Mouse (Mus musculus) heart, embryonic 12.5 days (tissue): ENCODE measurements around the gene Ewsr1. TPM values are rescaled to one million over a fixed set of nuclear protein-coding genes. Genes with fewer than 3 reads are reported as not detected.

Experiments
- ATAC-seq: fragments of 200-750 bp; cut with Nextera tagmentation; 2 replicates; pipeline ENCODE4 v1.8.0; 2017; ENCODE audit warnings: moderate TSS enrichment, moderate library complexity; ENCODE audit not compliant: insufficient number of reproducible peaks, low FRiP score
- H3K27ac ChIP-seq: fragments of 300-500 bp; sonication (generic); 2 replicates; pipeline ENCODE4 v1.5.1; 2016; ENCODE audit warnings: mild to moderate bottlenecking, moderate library complexity; ENCODE audit not compliant: poor library complexity, severe bottlenecking
- H3K27me3 ChIP-seq: fragments of 300-500 bp; sonication (generic); replicated peaks from 2 replicates; pipeline ENCODE4 v1.6.1; 2016; ENCODE audit warnings: mild to moderate bottlenecking, moderate library complexity
- H3K36me3 ChIP-seq: fragments of 300-500 bp; sonication (generic); 2 replicates; pipeline ENCODE4 v1.6.1; 2016; ENCODE audit warnings: mild to moderate bottlenecking, moderate library complexity
- H3K4me1 ChIP-seq: fragments of 300-500 bp; sonication (generic); replicated peaks from 2 replicates; pipeline ENCODE4 v1.6.1; 2016; ENCODE audit warnings: mild to moderate bottlenecking
- H3K4me2 ChIP-seq: fragments of 300-500 bp; sonication (generic); 2 replicates; pipeline ENCODE4 v1.6.1; 2016; ENCODE audit warnings: mild to moderate bottlenecking, moderate library complexity
- H3K4me3 ChIP-seq: fragments of 300-500 bp; sonication (generic); 2 replicates; pipeline ENCODE4 v1.5.1; 2016; ENCODE audit warnings: mild to moderate bottlenecking
- H3K9ac ChIP-seq: fragments of 300-500 bp; sonication (generic); 2 replicates; pipeline ENCODE4 v1.6.1; 2016; ENCODE audit warnings: mild to moderate bottlenecking, moderate library complexity
- H3K9me3 ChIP-seq: fragments of 300-500 bp; sonication (generic); replicated peaks from 2 replicates; pipeline ENCODE4 v1.6.1; 2016; ENCODE audit warnings: mild to moderate bottlenecking, moderate library complexity
- WGBS: fragments of 180-500 bp; shearing (Covaris S2); methylation state at CpG from one replicate; pipeline ENCODE4 v1.1.7; 2016; 5-methylcytosine and 5-hydroxymethylcytosine counted together
- polyA plus RNA-seq: library from polyadenylated mRNA; unstranded; fragments of >200 nt; fragmentation: Nextera tagmentation; extraction: Ambion mirVana; gene quantifications from 2 replicates; pipeline ENCODE4 v1.2.1, GENCODE M21; 2016

The Ewsr1 gene
- polyA plus RNA-seq, 1 experiment from 2014 or later, result 475 TPM

DNA sequence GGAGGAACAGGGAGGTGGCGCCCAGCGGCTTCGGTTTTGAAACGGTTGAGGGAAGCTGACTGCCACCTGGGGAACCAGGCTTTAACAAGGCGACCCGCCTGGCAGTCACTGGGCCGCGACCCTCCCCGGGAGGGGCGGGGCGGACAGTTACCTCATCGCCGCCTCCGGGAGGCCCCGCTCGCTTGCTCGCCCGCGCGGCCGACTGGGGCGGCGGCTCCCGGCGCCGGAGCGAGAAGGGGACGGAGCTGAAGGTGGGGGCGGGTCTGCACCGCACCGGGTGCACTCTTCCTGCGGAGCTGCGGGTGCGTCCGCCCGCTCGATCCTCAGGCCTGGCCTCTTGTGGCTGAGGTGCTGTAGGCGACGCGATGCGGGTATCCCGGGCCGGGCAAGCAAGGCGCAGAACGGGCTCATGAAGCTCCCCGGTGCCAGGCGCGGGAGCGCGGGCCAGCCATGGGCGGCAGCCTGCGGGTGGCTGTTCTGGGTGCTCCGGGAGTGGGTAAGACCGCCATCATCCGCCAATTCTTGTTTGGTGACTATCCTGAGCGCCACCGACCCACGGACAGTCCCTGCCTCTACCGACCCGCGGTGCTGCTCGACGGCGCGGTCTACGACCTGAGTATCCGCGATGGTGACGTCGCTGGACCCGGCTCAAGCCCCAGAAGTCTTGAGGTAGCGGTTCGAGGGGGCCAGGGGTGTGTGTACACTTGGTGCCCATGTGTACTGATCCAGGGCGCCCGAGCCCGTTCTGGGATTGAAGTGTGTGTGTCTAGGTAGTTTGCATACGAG, 41.0 kb downstream of the Ewsr1 start, which contains the start of gene Rasl10a:
TSS of gene Rasl10a (plus strand) at position 273 of the 786 bp plus-strand sequence.
- H3K4me2 ChIP-seq, result peak within 1 kb of the TSS; percentile 90
- ATAC-seq, result no peak
- H3K36me3 ChIP-seq, result 0 out of 2 replicates have a peak, but pooled peaks cover 8% of the 10 kb centered on the region
- peaks cover 79% of the 10 kb centered on the region for H3K27me3 ChIP-seq
- H3K9me3 ChIP-seq, result no peaks in the 10 kb centered on the region
- H3K27ac ChIP-seq, result no peak within 1 kb of the TSS
- H3K4me1 ChIP-seq, result peaks cover 51% of the 10 kb centered on the region
- 1% methylated on average over 75 of the region's 77 CpGs for WGBS
- H3K9ac ChIP-seq, result peak within 1 kb of the TSS; percentile 69
- H3K4me3 ChIP-seq, result peak within 1 kb of the TSS; percentile 54

- no peak for ATAC-seq
- WGBS, result 20% methylated on average over 8 of the region's 8 CpGs
- Histone ChIP-seq H3K4me3 (peak overlapping the region; percentile 54), H3K9me3 (no peaks in the 10 kb centered on the region), H3K4me1 (peaks cover 45% of the 10 kb centered on the region), H3K27ac (no peak overlapping the region), H3K4me2 (peak overlapping the region; percentile 90), H3K9ac (peak overlapping the region; percentile 69), H3K27me3 (peaks cover 74% of the 10 kb centered on the region), H3K36me3 (0 out of 2 replicates have a peak, but pooled peaks cover 8% of the 10 kb centered on the region)
Observed at GRCm38 (mm10) chr11:5057541-5057855, 41.6 kb downstream of the Ewsr1 start.

DNA sequence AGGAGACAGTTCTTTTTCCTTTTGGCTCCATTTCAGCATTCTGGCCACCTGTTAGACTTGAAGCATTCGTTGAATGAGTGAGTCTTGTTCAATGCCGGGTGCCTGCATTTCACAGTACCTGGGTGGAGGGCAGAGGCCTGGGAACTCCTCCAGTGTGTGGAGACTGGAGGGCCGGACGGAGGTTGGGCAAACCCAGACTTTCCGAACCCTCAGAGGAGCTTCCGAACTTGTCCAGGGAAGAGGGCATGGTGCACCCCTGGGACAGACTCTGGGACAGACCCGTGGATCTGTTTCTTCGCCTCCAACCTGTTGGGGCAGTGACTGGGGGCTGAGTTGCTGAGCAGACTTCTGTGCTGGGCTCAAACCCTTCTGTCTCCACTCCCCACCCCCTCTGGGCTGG, 42.0 kb downstream of the Ewsr1 start:
- peaks cover 41% of the 10 kb centered on the region for H3K4me1 ChIP-seq
- WGBS, result 62% methylated on average over 8 of the region's 8 CpGs
- no peaks in the 10 kb centered on the region for H3K9me3 ChIP-seq
- no peak overlapping the region for H3K4me3 ChIP-seq
- 0 out of 2 replicates have a peak, but pooled peaks cover 8% of the 10 kb centered on the region for H3K36me3 ChIP-seq
- no peak overlapping the region for H3K9ac ChIP-seq
- no peak for ATAC-seq
- no peak overlapping the region for H3K4me2 ChIP-seq
- H3K27me3 ChIP-seq, result peaks cover 70% of the 10 kb centered on the region
- H3K27ac ChIP-seq, result no peak overlapping the region

- peaks cover 64% of the 10 kb centered on the region for H3K27me3 ChIP-seq
Observed at GRCm38 (mm10) chr11:5055945-5056938, 42.8 kb downstream of the Ewsr1 start.

DNA sequence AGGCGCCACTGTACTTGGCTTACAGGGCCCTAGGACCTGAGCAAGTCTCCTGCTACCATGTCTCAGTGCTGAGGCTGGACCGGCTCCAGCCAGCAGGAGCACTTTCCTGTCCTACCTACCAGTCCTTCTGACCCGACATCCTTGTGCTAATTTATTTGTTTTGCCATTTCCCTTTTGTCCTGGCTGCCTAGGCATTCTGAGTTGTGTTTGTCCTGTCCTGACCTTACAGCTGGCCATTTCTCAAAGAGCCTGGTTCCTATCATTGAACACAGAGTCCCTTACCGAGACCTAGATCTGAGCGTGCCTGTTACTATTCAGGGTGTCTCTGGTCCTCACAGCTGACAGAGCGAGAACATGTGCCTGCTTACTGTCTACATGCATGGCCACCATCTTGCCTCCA, 44.2 kb downstream of the Ewsr1 start:
- no peak for ATAC-seq
- Histone ChIP-seq H3K9me3 (no peaks in the 10 kb centered on the region), H3K4me2 (no peak overlapping the region), H3K4me1 (peaks cover 27% of the 10 kb centered on the region), H3K9ac (no peak overlapping the region), H3K36me3 (no peaks in the 10 kb centered on the region), H3K4me3 (no peak overlapping the region), H3K27me3 (peaks cover 50% of the 10 kb centered on the region), H3K27ac (no peak overlapping the region)
- 47% methylated on average over 6 of the region's 6 CpGs for WGBS

More at GRCm38 (mm10) chr11:5055945-5056938, 42.8 kb downstream of the Ewsr1 start:
- no peak for ATAC-seq
- no peak overlapping the region for H3K4me2 ChIP-seq
- H3K9me3 ChIP-seq, result no peaks in the 10 kb centered on the region
- H3K4me3 ChIP-seq, result no peak overlapping the region
- no peak overlapping the region for H3K27ac ChIP-seq
- H3K9ac ChIP-seq, result no peak overlapping the region
- peaks cover 33% of the 10 kb centered on the region for H3K4me1 ChIP-seq
- WGBS, result 44% methylated on average over 23 of the region's 23 CpGs
- H3K36me3 ChIP-seq, result 0 out of 2 replicates have a peak, but pooled peaks cover 8% of the 10 kb centered on the region

GRCm38 (mm10) chr11:5054151-5054550, 44.9 kb downstream of the Ewsr1 start:
- WGBS, result 83% methylated on average over 14 of the region's 14 CpGs
- Histone ChIP-seq H3K4me2 (no peak overlapping the region), H3K4me3 (no peak overlapping the region), H3K36me3 (no peaks in the 10 kb centered on the region), H3K4me1 (peaks cover 20% of the 10 kb centered on the region), H3K27ac (no peak overlapping the region), H3K9ac (no peak overlapping the region), H3K9me3 (no peaks in the 10 kb centered on the region), H3K27me3 (peaks cover 43% of the 10 kb centered on the region)
- no peak for ATAC-seq

DNA sequence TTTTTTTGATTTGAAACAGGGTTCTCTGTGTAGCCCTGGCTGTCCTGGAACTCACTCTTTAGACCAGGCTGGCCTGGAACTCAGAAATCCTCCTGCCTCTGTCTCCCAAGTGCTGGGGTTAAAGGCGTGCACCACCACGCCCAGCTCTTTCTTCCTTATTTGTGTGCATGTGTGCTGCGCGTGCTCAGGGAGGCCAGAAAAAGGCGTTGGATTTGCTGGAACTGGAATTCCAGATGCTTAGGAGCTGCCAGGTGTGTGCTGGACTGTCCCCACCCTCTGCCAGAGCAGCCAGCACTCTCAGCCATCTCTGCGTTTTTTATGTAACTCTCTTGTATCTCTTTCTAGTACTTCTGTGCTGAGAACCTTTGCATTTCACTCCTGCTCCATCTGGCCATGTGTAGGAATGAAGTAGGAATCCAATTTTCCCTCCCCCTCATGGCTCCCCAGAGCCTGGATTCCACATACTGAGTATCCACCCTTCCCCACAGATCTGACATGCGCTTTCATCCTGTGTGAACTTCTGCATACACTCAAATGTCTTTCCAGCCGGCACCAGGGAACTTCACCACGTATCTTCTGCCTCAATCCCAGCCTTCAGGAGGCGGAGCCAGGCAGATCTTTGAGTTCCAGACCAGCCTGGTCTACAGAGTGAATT, 46.7 kb downstream of the Ewsr1 start:
- no peak for ATAC-seq
- peaks cover 6% of the 10 kb centered on the region; the same call in 1 of the 2 replicates for H3K4me1 ChIP-seq
- H3K27me3 ChIP-seq, result peaks cover 25% of the 10 kb centered on the region
- H3K27ac ChIP-seq, result no peak overlapping the region
- no peak overlapping the region for H3K4me3 ChIP-seq
- 64% methylated on average over 10 of the region's 10 CpGs for WGBS
- H3K9ac ChIP-seq, result no peak overlapping the region
- H3K36me3 ChIP-seq, result no peaks in the 10 kb centered on the region
- H3K9me3 ChIP-seq, result no peaks in the 10 kb centered on the region
- H3K4me2 ChIP-seq, result no peak overlapping the region

GRCm38 (mm10) chr11:5051629-5052028, 47.4 kb downstream of the Ewsr1 start:
- H3K4me1 ChIP-seq, result peaks cover 6% of the 10 kb centered on the region; the same call in 1 of the 2 replicates
- 79% methylated on average over 10 of the region's 10 CpGs for WGBS
- no peak for ATAC-seq
- H3K27me3 ChIP-seq, result peaks cover 18% of the 10 kb centered on the region
- H3K36me3 ChIP-seq, result no peaks in the 10 kb centered on the region
- no peaks in the 10 kb centered on the region for H3K9me3 ChIP-seq
- no peak overlapping the region for H3K4me2 ChIP-seq
- no peak overlapping the region for H3K4me3 ChIP-seq
- no peak overlapping the region for H3K9ac ChIP-seq
- no peak overlapping the region for H3K27ac ChIP-seq

DNA sequence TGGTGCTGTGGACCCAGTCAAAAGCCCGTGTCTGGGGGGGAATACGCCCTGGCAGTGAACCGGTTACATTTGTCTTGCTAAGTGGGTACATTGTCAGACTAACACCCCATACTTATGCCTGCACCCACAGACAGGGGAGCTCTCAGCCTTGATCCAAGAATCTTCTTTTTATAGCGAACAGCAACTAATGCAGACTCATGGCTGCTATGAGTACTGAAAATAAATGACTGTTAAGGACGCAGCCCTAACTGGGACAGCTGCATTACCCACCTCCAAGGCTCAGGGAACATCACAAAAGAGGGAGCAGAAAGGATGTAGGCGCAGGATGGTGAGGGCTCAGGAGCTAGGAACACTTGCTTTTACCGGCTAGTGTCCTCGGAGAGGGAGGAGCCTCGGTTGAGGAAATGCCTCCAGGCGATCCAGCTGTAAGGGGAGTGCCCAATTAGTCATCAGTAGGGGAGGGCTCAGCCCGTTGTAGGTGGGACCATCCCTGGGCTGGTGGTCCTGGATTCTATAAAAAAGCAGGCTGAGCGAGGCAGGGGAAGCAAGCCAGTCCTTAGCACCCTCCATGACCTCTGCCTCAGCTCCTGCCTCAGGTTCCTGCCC, 52.6 kb downstream of the Ewsr1 start:
- no peak for ATAC-seq
- 42% methylated on average over 12 of the region's 12 CpGs for WGBS
- peaks cover 7% of the 10 kb centered on the region for H3K4me1 ChIP-seq

GRCm38 (mm10) chr11:5042645-5043381, 56.3 kb downstream of the Ewsr1 start:
- Histone ChIP-seq H3K36me3 (peaks cover 54% of the 10 kb centered on the region), H3K4me3 (no peak overlapping the region), H3K9me3 (no peaks in the 10 kb centered on the region), H3K27ac (no peak overlapping the region), H3K4me2 (no peak overlapping the region), H3K4me1 (peaks cover 19% of the 10 kb centered on the region), H3K9ac (no peak overlapping the region), H3K27me3 (no peaks in the 10 kb centered on the region)
- no peak for ATAC-seq
- 88% methylated on average over 8 of the region's 8 CpGs for WGBS

More for the DNA sequence above, 52.6 kb downstream of the Ewsr1 start:
- Histone ChIP-seq H3K27ac (no peak overlapping the region), H3K27me3 (no peaks in the 10 kb centered on the region), H3K9me3 (no peaks in the 10 kb centered on the region), H3K4me3 (no peak overlapping the region), H3K4me2 (no peak overlapping the region), H3K36me3 (peaks cover 18% of the 10 kb centered on the region), H3K9ac (no peak overlapping the region)
